Mouse (Mus musculus) midbrain, postnatal 0 days (tissue): Measurements from ENCODE around the gene 4930455H04Rik. TPM values are rescaled to one million over a fixed set of nuclear protein-coding genes. Genes with fewer than 3 reads are reported as not detected.

Source experiments
- ATAC-seq: fragments of 200-750 bp; cut with Nextera tagmentation; 2 replicates; pipeline ENCODE4 v1.8.0; 2017; ENCODE audit warnings: moderate number of reproducible peaks, mild to moderate bottlenecking, moderate TSS enrichment, moderate library complexity; ENCODE audit not compliant: low FRiP score
- DNase-seq: peaks from one replicate; pipeline ENCODE4 v3.0.0-alpha.2; 2015; ENCODE audit warnings: low spot score
- H3K27ac ChIP-seq: fragments of 300-500 bp; sonication (generic); 2 replicates; pipeline ENCODE4 v1.5.1; 2014; ENCODE audit warnings: low read depth, mild to moderate bottlenecking, low read length, mixed read lengths
- H3K27me3 ChIP-seq: fragments of 300-500 bp; sonication (generic); 2 replicates; pipeline ENCODE4 v1.6.1; 2014; ENCODE audit warnings: low read length, control low read depth, mixed read lengths; ENCODE audit not compliant: insufficient read depth
- H3K36me3 ChIP-seq: fragments of 300-500 bp; sonication (generic); 2 replicates; pipeline ENCODE4 v1.6.1; 2014; ENCODE audit warnings: low read length, control low read depth, mixed read lengths; ENCODE audit not compliant: insufficient read depth
- H3K4me1 ChIP-seq: fragments of 300-500 bp; sonication (generic); 2 replicates; pipeline ENCODE4 v1.6.1; 2014; ENCODE audit warnings: mild to moderate bottlenecking, control low read depth, antibody characterized with exemption, low read length, mixed read lengths; ENCODE audit not compliant: insufficient read depth
- H3K4me2 ChIP-seq: fragments of 300-500 bp; sonication (generic); 2 replicates; pipeline ENCODE4 v1.6.1; 2014; ENCODE audit warnings: low read depth, mild to moderate bottlenecking, low read length, mixed read lengths; ENCODE audit not compliant: poor library complexity, severe bottlenecking
- H3K4me3 ChIP-seq: fragments of 300-500 bp; sonication (generic); 2 replicates; pipeline ENCODE4 v1.5.1; 2014; ENCODE audit warnings: low read depth, mild to moderate bottlenecking, low read length, moderate library complexity
- H3K9ac ChIP-seq: fragments of 300-500 bp; sonication (generic); replicated peaks from 2 replicates; pipeline ENCODE4 v1.6.1; 2014; ENCODE audit warnings: mild to moderate bottlenecking, low read length, moderate library complexity, mixed read lengths; ENCODE audit not compliant: poor library complexity, severe bottlenecking
- H3K9me3 ChIP-seq: fragments of 300-500 bp; sonication (generic); 2 replicates; pipeline ENCODE4 v1.6.1; 2016; ENCODE audit warnings: low read length, control low read depth
- CTCF ChIP-seq: IDR thresholded peaks from 2 replicates; pipeline ENCODE4 v1.5.1; 2016; ENCODE audit warnings: antibody characterized with exemption, mild to moderate bottlenecking
- WGBS: fragments of 180-500 bp; shearing (Covaris S2); extraction: QIAGEN DNeasy Blood & Tissue Kit; methylation state at CpG from one replicate; pipeline ENCODE4 v1.1.7; 2014; 5-methylcytosine and 5-hydroxymethylcytosine counted together
- polyA plus RNA-seq: library from polyadenylated mRNA; unstranded; fragments of >200 nt; fragmentation: Nextera tagmentation; extraction: Ambion mirVana; gene quantifications from 2 replicates; pipeline ENCODE4 v1.2.1, GENCODE M21; 2015
- total RNA-seq: library from RNA; depleted of rRNA; stranded (reverse); fragments of >200 nt; gene quantifications from 2 replicates; pipeline ENCODE4 v1.2.3, GENCODE M21; 2014; rRNA removed

Gene 4930455H04Rik
- total and polyA plus RNA-seq, 2 experiments from 2014 or later, result not detected

DNA sequence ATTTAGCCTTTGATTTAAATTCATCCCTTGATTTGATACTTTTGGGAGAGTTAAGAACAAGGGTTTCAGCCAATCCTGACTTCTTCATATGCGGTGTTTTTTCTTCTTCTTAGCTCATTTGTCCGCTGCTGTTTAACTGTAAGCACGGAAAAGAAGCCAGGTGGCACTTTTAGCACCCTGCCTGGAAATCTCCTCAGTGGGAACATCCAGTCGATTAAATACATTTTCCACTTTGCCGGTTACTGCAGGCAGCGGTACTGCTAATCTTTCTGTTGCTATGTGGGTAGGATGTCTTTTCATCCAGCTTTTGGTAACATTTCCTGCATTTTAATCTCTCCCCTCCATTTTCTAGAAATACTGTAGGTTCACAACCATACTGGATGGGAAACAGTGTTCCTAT lies 39.3 kb downstream of the 4930455H04Rik start:
- Histone ChIP-seq H3K4me2 (no peak overlapping the region), H3K4me3 (no peak overlapping the region), H3K27ac (peak overlapping the region; percentile 32; the same call in 1 of the 2 replicates), H3K27me3 (no peaks in the 10 kb centered on the region), H3K4me1 (no peaks in the 10 kb centered on the region), H3K9me3 (no peaks in the 10 kb centered on the region), H3K36me3 (no peaks in the 10 kb centered on the region), H3K9ac (no peak overlapping the region)
- DNase-seq (peak; percentile 56), ATAC-seq (no peak)
- no peak for TF ChIP-seq CTCF
- 37% methylated on average over 6 of the region's 6 CpGs for WGBS

DNA sequence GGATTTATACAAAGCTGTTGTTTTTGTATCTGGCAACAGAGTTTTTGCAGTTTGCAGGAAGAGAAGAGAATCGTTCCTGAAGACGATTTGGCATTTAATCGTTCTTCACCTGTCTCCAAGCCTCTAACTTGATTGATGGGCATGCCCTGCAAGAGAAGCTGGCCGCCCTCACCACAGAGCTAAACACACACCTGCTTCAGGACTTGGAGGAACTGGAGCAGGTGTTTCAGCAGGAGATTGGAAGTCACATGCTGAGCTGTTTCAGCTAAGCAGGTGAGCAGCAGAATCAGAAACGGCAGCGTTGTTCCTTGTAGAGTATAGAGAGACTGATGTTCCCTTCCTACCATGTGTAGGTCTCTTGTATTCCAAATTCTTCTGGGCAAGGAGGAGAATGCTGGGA lies 42.1 kb downstream of the 4930455H04Rik start:
- H3K9me3 ChIP-seq, result no peaks in the 10 kb centered on the region
- DNase-seq, result peak; percentile 42
- H3K4me2 ChIP-seq, result no peak overlapping the region
- no peak overlapping the region for H3K4me3 ChIP-seq
- TF ChIP-seq CTCF, result no peak
- no peak overlapping the region for H3K27ac ChIP-seq
- no peaks in the 10 kb centered on the region for H3K4me1 ChIP-seq
- H3K9ac ChIP-seq, result no peak overlapping the region
- WGBS, result 81% methylated on average over 6 of the region's 6 CpGs
- no peak for ATAC-seq
- H3K36me3 ChIP-seq, result no peaks in the 10 kb centered on the region
- H3K27me3 ChIP-seq, result no peaks in the 10 kb centered on the region

DNA sequence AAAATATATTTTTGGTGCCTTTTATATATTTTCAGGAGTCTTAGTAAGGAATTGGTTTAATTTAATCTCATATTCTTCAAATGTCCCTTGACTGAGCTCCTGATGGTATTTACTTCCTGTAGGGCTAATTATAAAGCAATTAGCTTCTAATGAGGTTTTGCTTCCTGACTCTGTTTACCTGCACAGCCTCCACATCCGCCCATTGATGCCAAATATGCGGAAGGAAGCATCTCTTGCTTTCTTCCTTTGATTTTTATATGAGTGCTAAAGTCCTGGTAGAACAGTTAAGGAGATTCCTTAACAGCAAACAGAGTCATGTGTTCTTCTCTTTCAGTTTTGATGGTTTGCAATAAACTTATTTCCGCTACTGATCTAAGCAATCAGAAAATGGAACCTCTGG lies 52.3 kb downstream of the 4930455H04Rik start:
- H3K4me1 ChIP-seq, result no peaks in the 10 kb centered on the region
- H3K9ac ChIP-seq, result no peak overlapping the region
- H3K27me3 ChIP-seq, result no peaks in the 10 kb centered on the region
- H3K4me2 ChIP-seq, result no peak overlapping the region
- no peaks in the 10 kb centered on the region for H3K9me3 ChIP-seq
- ATAC-seq (no peak), DNase-seq (no peak)
- WGBS, result 97% methylated on average over 3 of the region's 3 CpGs
- H3K4me3 ChIP-seq, result no peak overlapping the region
- no peak overlapping the region for H3K27ac ChIP-seq
- no peak for TF ChIP-seq CTCF
- no peaks in the 10 kb centered on the region for H3K36me3 ChIP-seq

DNA sequence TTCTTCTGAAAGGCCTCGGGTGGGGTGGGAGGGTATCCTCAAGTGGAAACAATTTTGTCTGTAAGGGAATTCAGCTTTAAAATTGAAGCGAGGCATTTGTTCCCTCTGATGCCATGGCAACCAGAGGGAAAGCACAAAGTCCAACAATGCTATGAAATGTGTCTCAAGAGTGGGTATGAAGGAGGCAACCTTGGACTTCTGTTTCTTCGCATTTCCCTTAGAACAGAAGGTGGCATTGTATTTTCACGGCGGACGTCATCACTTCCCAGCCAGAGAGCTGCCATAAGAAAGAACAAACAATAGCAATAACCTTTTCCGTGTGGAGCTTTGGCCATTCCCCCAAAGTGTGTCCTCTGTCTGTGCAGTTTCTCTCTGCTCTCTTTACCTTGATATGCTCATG lies 53.8 kb downstream of the 4930455H04Rik start:
- H3K27ac ChIP-seq, result no peak overlapping the region
- no peaks in the 10 kb centered on the region for H3K4me1 ChIP-seq
- WGBS, result 50% methylated on average over 7 of the region's 7 CpGs
- ATAC-seq, result no peak
- no peaks in the 10 kb centered on the region for H3K36me3 ChIP-seq
- no peak overlapping the region for H3K4me3 ChIP-seq
- H3K9ac ChIP-seq, result no peak overlapping the region
- no peaks in the 10 kb centered on the region for H3K27me3 ChIP-seq
- no peaks in the 10 kb centered on the region for H3K9me3 ChIP-seq
- TF ChIP-seq CTCF, result no peak
- no peak overlapping the region for H3K4me2 ChIP-seq
- no peak for DNase-seq

DNA sequence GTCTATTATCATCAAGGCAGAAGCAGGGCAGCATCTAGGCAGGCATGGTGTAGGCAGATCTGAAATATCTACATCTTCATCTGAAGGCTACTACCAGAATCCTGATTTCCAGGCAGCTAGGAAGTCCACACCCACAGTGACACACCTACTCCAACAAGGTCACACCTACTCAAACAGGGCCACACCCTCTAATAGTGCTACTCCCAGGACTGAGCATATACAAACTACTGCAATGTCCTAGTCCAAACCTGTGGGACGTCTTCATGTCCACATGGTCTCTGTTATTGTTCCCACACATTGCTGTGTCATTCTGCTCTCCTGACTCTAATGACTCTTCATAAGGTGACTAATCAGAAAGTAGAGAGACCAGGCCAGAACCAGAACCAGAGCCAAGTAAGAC lies 56.0 kb downstream of the 4930455H04Rik start:
- Histone ChIP-seq H3K4me1 (no peaks in the 10 kb centered on the region), H3K27me3 (no peaks in the 10 kb centered on the region), H3K9me3 (no peaks in the 10 kb centered on the region), H3K27ac (no peak overlapping the region), H3K4me3 (no peak overlapping the region), H3K4me2 (no peak overlapping the region), H3K36me3 (no peaks in the 10 kb centered on the region), H3K9ac (no peak overlapping the region)
- no peak for DNase-seq
- no peak for TF ChIP-seq CTCF
- ATAC-seq, result no peak
- WGBS, result 84% methylated on average over 1 of the region's 1 CpGs

DNA sequence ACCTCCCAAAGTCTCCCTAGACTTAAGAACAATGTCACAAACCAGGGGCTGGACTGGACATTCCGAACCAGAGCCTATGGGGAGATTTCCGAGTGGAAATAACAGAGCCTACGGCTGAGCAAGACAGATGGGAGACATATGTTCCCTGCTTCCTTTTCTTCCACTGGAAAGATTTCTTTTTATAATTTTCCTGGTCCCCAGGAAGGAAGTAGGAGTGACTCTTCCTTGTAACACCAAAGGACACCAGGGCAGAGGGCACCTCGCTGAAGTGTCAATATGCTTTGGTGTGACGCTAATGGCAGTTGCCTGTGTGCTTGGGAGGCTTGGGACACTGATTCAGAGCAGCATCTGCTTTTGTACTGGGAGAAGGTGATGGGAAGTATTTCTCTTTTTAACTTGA lies 56.5 kb downstream of the 4930455H04Rik start:
- Histone ChIP-seq H3K4me1 (no peaks in the 10 kb centered on the region), H3K9ac (no peak overlapping the region), H3K36me3 (no peaks in the 10 kb centered on the region), H3K27me3 (no peaks in the 10 kb centered on the region), H3K4me3 (no peak overlapping the region), H3K4me2 (no peak overlapping the region), H3K27ac (no peak overlapping the region), H3K9me3 (no peaks in the 10 kb centered on the region)
- DNase-seq (no peak), ATAC-seq (no peak)
- WGBS, result 83% methylated on average over 5 of the region's 5 CpGs
- TF ChIP-seq CTCF, result no peak

DNA sequence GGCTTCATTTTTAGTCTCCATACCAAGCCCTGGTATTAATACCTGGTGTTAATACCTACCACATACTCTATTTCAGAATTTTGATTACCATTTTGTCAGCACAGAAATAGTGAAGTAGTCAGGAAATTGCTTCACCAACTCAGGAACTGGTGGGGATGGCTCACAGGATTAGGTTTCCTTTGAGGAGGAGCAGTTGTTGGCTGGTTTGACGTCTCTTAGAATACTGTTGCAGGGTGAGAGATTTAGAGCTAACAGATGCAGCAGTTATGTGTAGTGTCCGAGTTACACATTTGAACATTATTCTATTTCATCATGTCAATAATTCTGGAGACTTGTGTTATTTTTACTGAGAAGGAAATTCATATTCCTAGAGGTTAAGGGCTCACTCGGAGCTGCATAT lies 57.4 kb downstream of the 4930455H04Rik start:
- ATAC-seq (no peak), DNase-seq (no peak)
- H3K27me3 ChIP-seq, result no peaks in the 10 kb centered on the region
- H3K4me1 ChIP-seq, result no peaks in the 10 kb centered on the region
- H3K9ac ChIP-seq, result no peak overlapping the region
- WGBS, result 84% methylated on average over 3 of the region's 3 CpGs
- H3K4me2 ChIP-seq, result no peak overlapping the region
- H3K4me3 ChIP-seq, result no peak overlapping the region
- no peak for TF ChIP-seq CTCF
- no peaks in the 10 kb centered on the region for H3K36me3 ChIP-seq
- no peak overlapping the region for H3K27ac ChIP-seq
- no peaks in the 10 kb centered on the region for H3K9me3 ChIP-seq

Other genes with a start within 250 kb of the 4930455H04Rik start
- 18.9 and 19.6 TPM in 2 replicates for gene Agl, start 160.1 kb upstream of the 4930455H04Rik start, total RNA-seq
- gene Agl, start 160.1 kb upstream of the 4930455H04Rik start, polyA plus RNA-seq, result 8.9 and 12.5 TPM in 2 replicates
- gene Frrs1, start 108.8 kb upstream of the 4930455H04Rik start, total RNA-seq, result 3.8 and 7.3 TPM in 2 replicates
- gene Frrs1, start 108.8 kb upstream of the 4930455H04Rik start, polyA plus RNA-seq, result 5.6 and 7.0 TPM in 2 replicates
- gene Palmd, start 720 bp downstream of the 4930455H04Rik start, total RNA-seq, result 3.5 and 10.7 TPM in 2 replicates
- 6.1 and 6.7 TPM in 2 replicates for gene Palmd, start 720 bp downstream of the 4930455H04Rik start, polyA plus RNA-seq